7 mouse cellular contexts compared by ENCODE assay signal in genomic region chr7:97578361-97579066, GRCm38 (mm10). TPM values are rescaled to one million over a fixed set of nuclear protein-coding genes. Genes with fewer than 3 reads are reported as not detected.
DNase-seq lines count a peak whose midpoint lies in the region; ATAC-seq and TF ChIP-seq lines count a peak whose summit lies in the region.

No protein-coding gene starts in this region.

- H3K4me1 ChIP-seq in hindbrain, embryonic 16.5 days (ENCODE audit: control insufficient read depth, insufficient read depth, low read depth, low read length), result peaks cover 9% of the 10 kb centered on the region

- peak; percentile 41 for DNase-seq in R1 (ENCODE audit: low read depth, low spot score)
- peak; percentile 44 for DNase-seq in cerebellum, adult 8-10 months
- DNase-seq in gastrocnemius, adult 18-20 months (ENCODE audit: low spot score), result peak; percentile 73
- peak; percentile 22 to 28 for DNase-seq in left cerebral cortex, adult 2 months (ENCODE audit: extremely low spot score in 1 of 2, low spot score in 2 of 2)
- peak; percentile 39 to 61 for DNase-seq in lung, postnatal 4 days
- DNase-seq in spleen, postnatal 4 days (ENCODE audit: low spot score in 2 of 2), result peak; percentile 18 to 67

- peak overlapping the region; percentile 86 for H3K4me3 ChIP-seq in hindbrain, embryonic 16.5 days (ENCODE audit: low read length)
- peak overlapping the region; percentile 65 for H3K4me3 ChIP-seq in left cerebral cortex, adult 2 months

- no peaks in the 10 kb centered on the region; the same call in 1 of the 2 replicates for H3K36me3 ChIP-seq in hindbrain, embryonic 16.5 days (ENCODE audit: control insufficient read depth, insufficient read depth, low read length)

- H3K27me3 ChIP-seq in hindbrain, embryonic 16.5 days (replicated peaks; ENCODE audit: control insufficient read depth, insufficient read depth, low read length), result no peaks in the 10 kb centered on the region

- H3K9ac ChIP-seq in hindbrain, embryonic 16.5 days (ENCODE audit: low read depth, low read length), result peak overlapping the region; percentile 77

- peak overlapping the region; percentile 69 for H3K4me2 ChIP-seq in hindbrain, embryonic 16.5 days (ENCODE audit: low read length)

- no peak for ATAC-seq in hindbrain, embryonic 16.5 days

- TF ChIP-seq CTCF in left cerebral cortex, adult 2 months (IDR thresholded peaks at IDR 0.05), result no peak

- 30% methylated on average over 8 of the region's 8 CpGs for WGBS in hindbrain, embryonic 16.5 days

- no peak overlapping the region; the same call in 1 of the 2 replicates for H3K27ac ChIP-seq in hindbrain, embryonic 16.5 days (ENCODE audit: low read depth, low read length)
- peak overlapping the region; percentile 97 for H3K27ac ChIP-seq in left cerebral cortex, adult 2 months

- H3K9me3 ChIP-seq in hindbrain, embryonic 16.5 days (ENCODE audit: control insufficient read depth, low read length), result no peaks in the 10 kb centered on the region

- intact Hi-C loops in left cerebral cortex, adult 2 months (cut with DNase I), result loop anchor here (1.0 to 10.0 kb wide), 4 partner anchors 98 to 396 kb away; partner anchors contain the start of genes Clns1a and Ints4

RNA-seq across cellular contexts. Expression of gene Aamdc, which starts 0.8 kb away (rescaled TPM):
- total RNA-seq in gastrocnemius, adult 18-20 months (2021), result 100 to 1,000 TPM; 125 to 130 TPM
- polyA plus RNA-seq in hindbrain, embryonic 16.5 days (2015; fragmentation: Nextera tagmentation; extraction: Ambion mirVana), result 56.7 and 61.8 TPM in 2 replicates
- total RNA-seq in left cerebral cortex, adult 2 months (2021), result 10 to 100 TPM; 32.2 to 32.3 TPM

RNA-seq across cellular contexts. Expression of gene Rsf1, which starts 1.2 kb away (rescaled TPM):
- total RNA-seq in gastrocnemius, adult 18-20 months (2021), result 10 to 100 TPM; 13.1 to 16.2 TPM
- polyA plus RNA-seq in hindbrain, embryonic 16.5 days (2015; fragmentation: Nextera tagmentation; extraction: Ambion mirVana), result 23.0 and 25.0 TPM in 2 replicates
- total RNA-seq in left cerebral cortex, adult 2 months (2021), result 10 to 100 TPM; 44.8 to 49.2 TPM
